Mouse (Mus musculus): Measurements from ENCODE around the gene Col25a1. TPM values are rescaled to one million over a fixed set of nuclear protein-coding genes. Genes with fewer than 3 reads are reported as not detected.

Col25a1 gene
- polyA plus RNA-seq, 1 experiment from 2014 or later: 3.6 TPM

DNA sequence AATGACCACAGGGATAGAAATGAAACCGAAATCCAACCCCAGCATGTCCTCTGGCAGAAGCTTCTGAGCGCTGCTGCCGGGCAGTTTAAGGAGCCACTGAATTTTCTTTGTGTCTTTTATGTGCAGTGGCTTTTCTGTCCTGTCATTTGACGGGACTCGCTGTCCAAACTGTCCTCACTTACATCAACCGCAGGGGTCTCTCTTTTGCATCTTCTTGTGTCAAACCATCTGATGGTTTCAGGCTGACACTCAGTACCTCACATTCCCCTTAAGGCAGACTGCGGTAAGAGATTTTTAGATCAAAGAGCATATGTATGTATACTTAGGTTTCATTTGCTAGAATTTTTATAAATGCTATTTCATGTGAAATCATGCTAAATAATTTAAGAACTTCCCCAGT is 318.6 kb downstream of the Col25a1 start:
- Histone ChIP-seq H3K4me1 (no peaks in the 10 kb centered on the region), H3K4me3 (replicated peaks) (no peak overlapping the region), H3K9ac (no peak overlapping the region), H3K4me2 (no peak overlapping the region), H3K9me3 (no peaks in the 10 kb centered on the region), H3K27me3 (replicated peaks) (no peaks in the 10 kb centered on the region), H3K36me3 (no peaks in the 10 kb centered on the region), H3K27ac (no peak overlapping the region)
- 85% methylated on average over 7 of the region's 7 CpGs for WGBS
- ATAC-seq (ENCODE audit: insufficient read depth, low FRiP score, low read depth): no peak

DNA sequence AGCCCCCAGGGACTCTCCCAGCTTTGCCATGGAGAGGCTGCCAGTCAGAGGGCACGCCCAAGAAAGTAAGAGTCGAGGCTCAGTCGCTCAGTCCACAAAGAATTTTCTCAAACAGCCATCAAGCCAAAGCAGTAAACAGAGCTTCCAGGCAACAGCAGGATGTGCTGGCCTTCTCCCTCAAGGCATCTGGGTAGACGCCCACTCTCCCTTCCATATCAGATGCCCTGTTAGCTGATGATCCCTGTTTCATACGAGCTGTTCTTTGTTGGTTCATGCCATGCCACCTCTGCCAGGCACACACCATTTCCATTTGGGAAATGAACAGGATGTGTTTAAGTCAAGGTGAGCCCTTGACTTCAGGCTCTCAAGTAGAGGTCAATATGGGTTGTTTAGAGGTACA is 334.1 kb downstream of the Col25a1 start:
- Histone ChIP-seq H3K9ac (no peak overlapping the region), H3K9me3 (no peaks in the 10 kb centered on the region), H3K4me1 (no peaks in the 10 kb centered on the region), H3K27me3 (replicated peaks) (no peaks in the 10 kb centered on the region), H3K4me3 (replicated peaks) (no peak overlapping the region), H3K27ac (no peak overlapping the region), H3K4me2 (no peak overlapping the region), H3K36me3 (no peaks in the 10 kb centered on the region)
- no peak for ATAC-seq (ENCODE audit: insufficient read depth, low FRiP score, low read depth)
- 74% methylated on average over 5 of the region's 5 CpGs for whole genome bisulfite sequencing

DNA sequence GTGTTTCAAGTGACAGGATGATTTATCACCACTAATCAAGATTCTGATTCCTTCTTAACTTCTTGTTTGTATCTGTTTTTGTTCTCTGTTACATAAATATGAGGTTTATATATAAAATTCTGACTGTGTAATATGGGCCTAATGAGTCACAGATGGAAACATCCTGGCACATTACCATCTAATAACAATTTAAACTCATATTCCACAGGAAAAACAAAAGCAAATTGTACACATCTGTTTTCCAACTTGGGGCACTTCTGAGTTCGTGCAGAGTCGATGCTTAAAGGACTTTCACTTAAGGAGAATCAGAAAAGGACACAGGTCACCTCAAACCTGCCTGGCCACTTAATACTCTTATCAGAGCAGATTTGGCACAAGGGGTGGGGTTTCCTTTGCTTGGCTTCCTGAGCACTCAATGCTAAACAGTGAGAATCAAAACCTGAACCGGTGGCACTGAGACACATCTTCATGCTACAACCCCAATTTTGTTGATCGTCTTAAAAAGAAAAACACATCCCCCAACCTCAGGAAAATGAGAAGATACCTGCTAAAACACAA is 342.0 kb downstream of the Col25a1 start:
- ATAC-seq (ENCODE audit: insufficient read depth, low FRiP score, low read depth): no peak
- no peak overlapping the region for H3K4me3 ChIP-seq (replicated peaks)
- 33% methylated on average over 4 of the region's 4 CpGs for WGBS

DNA sequence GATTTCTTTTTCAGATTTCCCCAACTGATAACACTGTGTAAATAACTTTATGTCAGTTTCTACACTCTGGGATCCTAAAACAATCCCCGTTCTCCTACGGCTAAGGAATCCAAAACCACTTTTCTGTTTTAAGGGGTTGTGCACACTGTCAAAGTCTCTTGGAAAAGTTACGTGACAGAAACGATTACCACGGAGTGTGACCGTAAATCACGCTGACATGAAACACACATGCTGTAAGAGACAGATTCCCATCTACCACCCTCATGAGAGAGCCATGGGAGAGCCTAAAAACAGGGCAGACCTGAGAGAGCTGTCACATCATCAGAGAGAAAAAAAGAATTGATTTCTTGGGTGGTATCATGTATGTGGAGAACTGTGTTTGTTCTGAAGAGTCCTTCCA is 342.7 kb downstream of the Col25a1 start:
- ATAC-seq (ENCODE audit: insufficient read depth, low FRiP score, low read depth): no peak
- Histone ChIP-seq H3K36me3 (no peaks in the 10 kb centered on the region), H3K27ac (no peak overlapping the region), H3K4me1 (no peaks in the 10 kb centered on the region), H3K9me3 (no peaks in the 10 kb centered on the region), H3K9ac (no peak overlapping the region), H3K4me2 (no peak overlapping the region), H3K4me3 (replicated peaks) (no peak overlapping the region), H3K27me3 (replicated peaks) (no peaks in the 10 kb centered on the region)
- WGBS: 31% methylated on average over 7 of the region's 7 CpGs

More for the DNA sequence above, 342.0 kb downstream of the Col25a1 start:
- no peaks in the 10 kb centered on the region for H3K27me3 ChIP-seq (replicated peaks)
- no peak overlapping the region for H3K27ac ChIP-seq
- no peaks in the 10 kb centered on the region for H3K9me3 ChIP-seq
- H3K36me3 ChIP-seq: no peaks in the 10 kb centered on the region
- no peak overlapping the region for H3K4me2 ChIP-seq
- no peak overlapping the region for H3K9ac ChIP-seq
- H3K4me1 ChIP-seq: no peaks in the 10 kb centered on the region

DNA sequence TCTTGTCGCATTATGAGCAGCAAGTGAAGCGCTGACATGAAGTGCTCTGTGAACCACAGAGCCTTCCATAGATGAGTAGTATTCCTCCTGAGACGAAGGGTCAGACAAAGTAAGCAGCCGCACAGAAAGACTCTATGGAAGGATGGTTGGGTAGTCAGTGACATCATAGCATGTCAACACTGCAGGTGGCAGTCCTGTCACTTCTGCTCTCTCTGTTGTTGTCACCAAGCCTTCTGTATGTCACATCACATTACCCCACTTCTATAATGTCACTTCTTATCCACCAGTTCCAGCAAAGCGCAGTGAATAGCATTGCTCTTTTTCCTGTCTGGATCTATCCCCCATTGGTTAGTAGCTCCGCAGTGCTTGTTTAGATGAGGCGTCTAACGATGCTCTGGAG is 351.2 kb downstream of the Col25a1 start:
- no peaks in the 10 kb centered on the region for H3K27me3 ChIP-seq (replicated peaks)
- WGBS: 93% methylated on average over 8 of the region's 8 CpGs
- no peak overlapping the region for H3K4me2 ChIP-seq
- no peak overlapping the region for H3K4me3 ChIP-seq (replicated peaks)
- H3K9ac ChIP-seq: no peak overlapping the region
- H3K36me3 ChIP-seq: no peaks in the 10 kb centered on the region
- H3K9me3 ChIP-seq: no peaks in the 10 kb centered on the region
- no peak overlapping the region for H3K27ac ChIP-seq
- no peaks in the 10 kb centered on the region for H3K4me1 ChIP-seq
- no peak for ATAC-seq (ENCODE audit: insufficient read depth, low FRiP score, low read depth)

DNA sequence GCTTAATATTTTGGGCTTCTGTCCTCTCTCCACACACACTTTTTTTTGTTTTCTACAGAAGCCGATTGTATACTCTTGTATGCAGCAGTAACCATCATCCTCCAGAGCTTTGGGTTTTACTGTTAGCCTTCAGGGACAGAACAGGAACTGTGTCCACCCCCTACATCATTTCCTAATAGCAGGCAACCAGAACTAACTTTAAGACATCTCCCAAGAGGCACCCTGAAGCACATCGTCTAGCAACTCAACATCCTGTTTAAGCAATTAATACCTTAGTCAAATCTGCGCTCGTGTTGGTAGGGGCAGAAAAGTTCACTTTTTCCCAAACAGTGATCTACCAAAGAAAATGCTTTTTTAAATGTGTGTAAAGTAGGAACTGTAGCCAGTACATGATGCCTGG is 357.5 kb downstream of the Col25a1 start:
- Histone ChIP-seq H3K4me2 (no peak overlapping the region), H3K27me3 (replicated peaks) (no peaks in the 10 kb centered on the region), H3K4me3 (replicated peaks) (no peak overlapping the region), H3K27ac (no peak overlapping the region), H3K4me1 (no peaks in the 10 kb centered on the region), H3K9ac (no peak overlapping the region), H3K9me3 (no peaks in the 10 kb centered on the region), H3K36me3 (no peaks in the 10 kb centered on the region)
- ATAC-seq (ENCODE audit: insufficient read depth, low FRiP score, low read depth): no peak
- 69% methylated on average over 4 of the region's 4 CpGs for WGBS

DNA sequence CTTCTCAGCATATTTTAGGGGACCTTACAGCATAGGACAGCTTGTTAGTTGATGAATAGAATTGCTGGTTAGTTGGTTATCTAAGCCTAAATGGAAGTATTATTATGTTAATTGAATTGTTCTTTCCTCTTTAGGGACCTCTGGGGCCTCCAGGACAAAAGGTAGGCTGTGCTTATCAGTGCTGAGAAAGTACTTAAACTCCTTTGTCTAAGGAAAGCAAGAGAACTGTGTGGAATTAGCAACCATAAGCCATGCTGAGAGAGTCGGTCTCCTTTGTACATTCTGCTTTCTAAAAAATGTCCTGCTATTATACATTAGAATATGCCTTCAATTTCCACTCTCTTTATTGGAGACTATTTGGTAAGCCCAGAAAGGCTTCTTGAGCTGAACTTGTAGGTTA is 362.9 kb downstream of the Col25a1 start:
- no peaks in the 10 kb centered on the region for H3K4me1 ChIP-seq
- no peaks in the 10 kb centered on the region for H3K27me3 ChIP-seq (replicated peaks)
- ATAC-seq (ENCODE audit: insufficient read depth, low FRiP score, low read depth): no peak
- 51% methylated on average over 1 of the region's 1 CpGs for WGBS
- no peaks in the 10 kb centered on the region for H3K36me3 ChIP-seq
- H3K27ac ChIP-seq: no peak overlapping the region
- H3K9ac ChIP-seq: no peak overlapping the region
- H3K4me3 ChIP-seq (replicated peaks): no peak overlapping the region
- H3K4me2 ChIP-seq: no peak overlapping the region
- H3K9me3 ChIP-seq: no peaks in the 10 kb centered on the region

DNA sequence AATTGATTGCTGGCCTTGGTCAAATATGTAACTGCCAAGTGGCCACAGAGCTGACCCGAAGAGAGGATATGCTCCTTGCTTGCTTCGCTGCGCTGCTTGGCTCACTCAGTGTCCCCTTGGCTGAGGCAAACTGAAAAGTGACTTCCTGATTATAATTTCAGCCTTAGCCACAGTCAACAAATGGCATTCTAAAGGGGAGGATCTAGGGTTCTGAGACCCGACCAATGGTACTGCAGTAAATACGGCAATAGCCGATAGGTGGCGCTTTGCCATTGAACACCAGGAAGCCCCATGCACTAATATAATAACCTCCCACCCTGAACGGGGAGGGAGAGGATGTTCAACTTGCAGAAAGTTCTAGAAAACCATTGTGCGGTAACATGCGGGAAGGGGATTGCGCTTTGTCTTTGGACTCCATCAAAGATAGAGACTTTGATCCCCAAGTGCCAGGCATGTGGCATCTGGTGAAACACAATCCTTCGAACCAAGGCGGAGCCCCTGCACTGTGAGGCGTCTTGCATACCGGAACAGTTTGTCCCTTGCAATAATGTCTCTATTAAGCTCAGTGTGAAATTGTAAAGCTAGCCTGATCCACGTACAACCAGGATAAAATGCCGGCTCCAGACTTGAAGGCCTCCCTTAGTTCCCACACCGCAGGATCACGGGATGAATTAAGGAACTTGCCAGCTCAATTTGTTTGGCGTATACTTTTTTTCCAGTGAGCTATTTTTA is 363.5 kb downstream of the Col25a1 start:
- no peak overlapping the region for H3K4me3 ChIP-seq (replicated peaks)
- no peaks in the 10 kb centered on the region for H3K36me3 ChIP-seq
- no peaks in the 10 kb centered on the region for H3K9me3 ChIP-seq
- no peak overlapping the region for H3K4me2 ChIP-seq
- H3K27ac ChIP-seq: no peak overlapping the region
- ATAC-seq (ENCODE audit: insufficient read depth, low FRiP score, low read depth): no peak
- H3K9ac ChIP-seq: no peak overlapping the region
- H3K4me1 ChIP-seq: no peaks in the 10 kb centered on the region
- no peaks in the 10 kb centered on the region for H3K27me3 ChIP-seq (replicated peaks)
- WGBS: 77% methylated on average over 20 of the region's 20 CpGs

DNA sequence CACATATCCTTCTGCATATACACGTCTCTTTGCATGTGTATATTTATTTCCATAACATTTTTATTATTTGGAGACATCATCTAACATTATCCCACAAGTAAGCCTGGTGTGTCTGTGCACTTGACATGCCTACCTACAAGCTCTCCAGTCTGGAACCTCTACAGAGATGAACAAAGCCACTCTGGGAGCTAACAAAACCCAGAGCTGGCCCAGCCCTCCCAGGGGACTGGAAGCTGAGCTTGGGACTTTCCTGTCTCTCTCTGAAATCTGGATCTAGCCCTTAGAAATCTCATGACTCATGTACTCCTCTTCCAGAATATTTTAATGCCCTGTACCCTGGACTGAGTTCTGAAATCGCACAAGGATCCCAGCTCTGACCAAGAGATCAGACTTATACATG is 365.7 kb downstream of the Col25a1 start:
- no peaks in the 10 kb centered on the region for H3K4me1 ChIP-seq
- H3K4me2 ChIP-seq: no peak overlapping the region
- no peak overlapping the region for H3K4me3 ChIP-seq (replicated peaks)
- no peak overlapping the region for H3K27ac ChIP-seq
- whole genome bisulfite sequencing: 77% methylated on average over 2 of the region's 2 CpGs
- no peaks in the 10 kb centered on the region for H3K36me3 ChIP-seq
- no peaks in the 10 kb centered on the region for H3K9me3 ChIP-seq
- ATAC-seq (ENCODE audit: insufficient read depth, low FRiP score, low read depth): no peak
- H3K27me3 ChIP-seq (replicated peaks): no peaks in the 10 kb centered on the region
- H3K9ac ChIP-seq: no peak overlapping the region

DNA sequence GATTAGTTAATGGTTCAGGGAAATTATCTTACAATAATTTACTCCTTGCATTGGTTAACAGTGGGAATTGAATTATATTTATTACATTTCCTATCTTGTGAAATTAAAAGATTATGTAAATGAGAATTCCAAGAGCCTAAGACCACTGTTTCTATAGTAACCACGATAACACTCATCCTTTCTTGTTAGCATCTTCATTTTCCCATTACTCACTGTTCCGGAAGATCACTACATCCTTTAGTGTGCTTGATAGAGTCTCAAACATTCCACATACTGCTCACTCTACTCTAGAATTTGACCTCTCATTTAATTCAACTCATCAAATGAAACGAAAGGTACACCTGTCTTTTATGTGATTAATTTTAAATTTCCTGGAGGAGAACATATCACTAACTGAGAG is 370.4 kb downstream of the Col25a1 start:
- no peak overlapping the region for H3K9ac ChIP-seq
- 66% methylated on average over 3 of the region's 3 CpGs for WGBS
- no peaks in the 10 kb centered on the region for H3K9me3 ChIP-seq
- no peak overlapping the region for H3K27ac ChIP-seq
- no peaks in the 10 kb centered on the region for H3K4me1 ChIP-seq
- H3K4me2 ChIP-seq: no peak overlapping the region
- ATAC-seq (ENCODE audit: insufficient read depth, low FRiP score, low read depth): no peak
- H3K27me3 ChIP-seq (replicated peaks): no peaks in the 10 kb centered on the region
- H3K36me3 ChIP-seq: no peaks in the 10 kb centered on the region
- no peak overlapping the region for H3K4me3 ChIP-seq (replicated peaks)

DNA sequence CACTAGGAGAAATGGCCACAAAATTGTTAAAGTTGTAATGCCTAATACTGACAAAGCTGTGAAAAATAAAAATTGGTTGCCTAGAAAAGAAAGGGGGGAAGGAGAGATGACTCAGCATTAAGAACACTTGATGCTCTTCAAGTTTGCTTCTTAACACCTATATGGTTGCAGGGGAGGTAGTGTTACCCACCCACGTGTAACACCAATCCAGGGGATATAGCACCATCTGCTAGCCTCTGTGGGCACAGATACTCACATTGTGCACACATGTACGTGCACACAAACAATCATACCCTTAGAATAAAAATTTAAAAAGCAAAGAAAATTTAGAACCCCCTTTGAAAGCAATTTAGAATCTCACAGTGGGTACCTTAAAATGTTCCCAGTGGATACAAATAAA is 377.0 kb downstream of the Col25a1 start:
- no peak overlapping the region for H3K27ac ChIP-seq
- no peaks in the 10 kb centered on the region for H3K4me1 ChIP-seq
- H3K9ac ChIP-seq: no peak overlapping the region
- H3K36me3 ChIP-seq: no peaks in the 10 kb centered on the region
- no peak overlapping the region for H3K4me2 ChIP-seq
- H3K9me3 ChIP-seq: no peaks in the 10 kb centered on the region
- no peak for ATAC-seq (ENCODE audit: insufficient read depth, low FRiP score, low read depth)
- WGBS: 83% methylated on average over 2 of the region's 2 CpGs
- no peak overlapping the region for H3K4me3 ChIP-seq (replicated peaks)
- H3K27me3 ChIP-seq (replicated peaks): no peaks in the 10 kb centered on the region

DNA sequence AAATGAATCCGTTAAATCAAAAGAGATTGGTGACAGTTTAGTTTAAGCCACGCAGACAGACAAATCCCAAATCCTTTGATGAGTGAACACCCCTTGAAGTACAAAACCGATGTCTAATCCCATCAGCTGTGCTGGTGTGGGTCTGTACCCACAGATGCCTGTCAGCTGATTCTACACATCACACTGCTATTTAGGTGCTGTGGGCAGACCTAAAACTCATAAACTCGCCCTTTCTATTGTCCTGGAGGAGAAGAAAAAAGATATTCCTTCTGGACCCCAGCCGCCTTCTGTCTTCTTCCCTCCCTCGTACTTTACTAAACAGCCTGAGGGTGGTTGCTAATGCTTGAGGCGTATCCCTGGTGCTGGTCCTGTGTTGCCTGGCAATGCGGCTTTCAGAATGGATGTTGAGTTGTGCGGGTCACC is 387.2 kb downstream of the Col25a1 start:
- Histone ChIP-seq H3K36me3 (no peaks in the 10 kb centered on the region), H3K27ac (no peak overlapping the region), H3K27me3 (replicated peaks) (no peaks in the 10 kb centered on the region), H3K9me3 (no peaks in the 10 kb centered on the region), H3K4me1 (no peaks in the 10 kb centered on the region), H3K4me3 (replicated peaks) (no peak overlapping the region), H3K4me2 (no peak overlapping the region), H3K9ac (no peak overlapping the region)
- ATAC-seq (ENCODE audit: insufficient read depth, low FRiP score, low read depth): no peak
- WGBS: 70% methylated on average over 9 of the region's 9 CpGs
